Mouse (Mus musculus): ENCODE results near the gene Rhou. TPM values are rescaled to one million over a fixed set of nuclear protein-coding genes. Genes with fewer than 3 reads are reported as not detected.

The Rhou gene
- polyA plus RNA-seq (2014; fragmentation: Illumina TruSeq; extraction: RNeasy Lipid Tissue Mini Kit (QIAGEN cat#74804); ENCODE audit: low read depth, low replicate concordance) = 23.0 TPM

DNA sequence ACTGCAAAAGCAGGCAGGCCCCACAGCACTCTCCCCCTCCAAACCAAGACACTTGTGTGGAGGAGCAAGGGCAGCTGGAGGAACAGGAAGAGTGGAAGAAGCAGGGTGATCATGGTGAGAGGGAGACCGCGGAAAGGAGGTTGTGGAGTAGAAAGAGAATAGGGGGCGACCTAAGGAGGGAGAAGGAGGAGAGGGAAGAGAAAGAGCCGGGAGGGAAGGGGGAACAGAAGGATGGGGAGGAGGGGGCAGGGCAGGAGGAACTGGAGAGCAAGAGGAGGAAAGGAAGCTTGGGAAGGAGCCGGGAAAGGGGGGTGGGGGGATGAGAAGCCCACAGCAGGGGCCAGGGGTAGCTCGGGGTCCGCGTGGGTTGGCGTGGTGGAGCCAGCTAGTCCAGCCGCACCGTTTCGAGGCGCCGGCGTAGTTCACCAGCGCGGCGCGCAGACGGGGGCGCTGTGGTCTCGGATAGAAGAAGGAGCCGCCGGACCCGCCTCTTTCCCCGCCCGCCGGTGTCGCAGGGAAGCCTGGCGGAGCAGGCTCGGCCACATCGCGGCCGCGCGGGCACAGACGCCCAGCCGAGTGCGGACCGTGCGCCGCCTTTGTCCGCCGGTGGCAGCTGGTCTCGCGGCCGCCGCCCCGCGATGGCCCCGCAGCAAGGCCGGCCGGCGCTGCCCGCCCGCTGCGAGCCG lies at the start of gene Rhou:
Gene Rhou, plus strand, starts transcription at position 622 of the 686 bp plus-strand sequence.

Other genes starting within 250 kb of the Rhou start
- gene Mc1r, start 246.8 kb upstream of the Rhou start, polyA plus RNA-seq (2014; fragmentation: Illumina TruSeq; extraction: RNeasy Lipid Tissue Mini Kit (QIAGEN cat#74804); ENCODE audit: low read depth, low replicate concordance) = not detected
- 0.84 TPM for gene Tubb3, start 242.5 kb upstream of the Rhou start, polyA plus RNA-seq (2014; fragmentation: Illumina TruSeq; extraction: RNeasy Lipid Tissue Mini Kit (QIAGEN cat#74804); ENCODE audit: low read depth, low replicate concordance)
- gene Def8, start 230.4 kb upstream of the Rhou start, polyA plus RNA-seq (2014; fragmentation: Illumina TruSeq; extraction: RNeasy Lipid Tissue Mini Kit (QIAGEN cat#74804); ENCODE audit: low read depth, low replicate concordance) = 30.5 TPM
- 27.3 TPM for gene Afg3l1, start 176.0 kb upstream of the Rhou start, polyA plus RNA-seq (2014; fragmentation: Illumina TruSeq; extraction: RNeasy Lipid Tissue Mini Kit (QIAGEN cat#74804); ENCODE audit: low read depth, low replicate concordance)
- 3.1 TPM for gene Dbndd1, start 138.5 kb upstream of the Rhou start, polyA plus RNA-seq (2014; fragmentation: Illumina TruSeq; extraction: RNeasy Lipid Tissue Mini Kit (QIAGEN cat#74804); ENCODE audit: low read depth, low replicate concordance)
- 17.9 TPM for gene Gas8, start 135.1 kb upstream of the Rhou start, polyA plus RNA-seq (2014; fragmentation: Illumina TruSeq; extraction: RNeasy Lipid Tissue Mini Kit (QIAGEN cat#74804); ENCODE audit: low read depth, low replicate concordance)
- 15.5 TPM for gene Rab4a, start 152.1 kb downstream of the Rhou start, polyA plus RNA-seq (2014; fragmentation: Illumina TruSeq; extraction: RNeasy Lipid Tissue Mini Kit (QIAGEN cat#74804); ENCODE audit: low read depth, low replicate concordance)
- gene Ccsap, start 206.3 kb downstream of the Rhou start, polyA plus RNA-seq (2014; fragmentation: Illumina TruSeq; extraction: RNeasy Lipid Tissue Mini Kit (QIAGEN cat#74804); ENCODE audit: low read depth, low replicate concordance) = 1.7 TPM
- 17.6 TPM for gene Acta1, start 240.8 kb downstream of the Rhou start, polyA plus RNA-seq (2014; fragmentation: Illumina TruSeq; extraction: RNeasy Lipid Tissue Mini Kit (QIAGEN cat#74804); ENCODE audit: low read depth, low replicate concordance)

All from adipose tissue, adult 10 weeks (tissue).